Mouse (Mus musculus) stomach, embryonic 15.5 days (tissue): ENCODE data around the gene Elk1. TPM values are rescaled to one million over a fixed set of nuclear protein-coding genes. Genes with fewer than 3 reads are reported as not detected.
A peak's percentile ranks its signal among the peaks of the same experiment; 100 is the strongest.

Experiments used
- ATAC-seq: fragments of 200-750 bp; cut with Nextera tagmentation; 2 replicates; pipeline ENCODE4 v1.8.0; 2017; ENCODE audit warnings: low read depth, moderate number of reproducible peaks, moderate TSS enrichment; ENCODE audit not compliant: insufficient read depth, low FRiP score
- H3K27ac ChIP-seq: fragments of 300-500 bp; sonication (generic); 2 replicates; pipeline ENCODE4 v1.5.1; 2015; ENCODE audit warnings: mild to moderate bottlenecking, inconsistent platforms
- H3K27me3 ChIP-seq: fragments of 300-500 bp; sonication (generic); replicated peaks from 2 replicates; pipeline ENCODE4 v1.6.1; 2015; ENCODE audit warnings: inconsistent platforms
- H3K36me3 ChIP-seq: fragments of 300-500 bp; sonication (generic); 2 replicates; pipeline ENCODE4 v1.6.1; 2015; ENCODE audit warnings: inconsistent platforms
- H3K4me1 ChIP-seq: fragments of 300-500 bp; sonication (generic); 2 replicates; pipeline ENCODE4 v1.6.1; 2015; ENCODE audit warnings: inconsistent platforms
- H3K4me2 ChIP-seq: fragments of 300-500 bp; sonication (generic); 2 replicates; pipeline ENCODE4 v1.6.1; 2015; ENCODE audit warnings: mild to moderate bottlenecking, inconsistent platforms
- H3K4me3 ChIP-seq: fragments of 300-500 bp; sonication (generic); replicated peaks from 2 replicates; pipeline ENCODE4 v1.5.1; 2015; ENCODE audit warnings: inconsistent platforms
- H3K9ac ChIP-seq: fragments of 300-500 bp; sonication (generic); 2 replicates; pipeline ENCODE4 v1.6.1; 2015; ENCODE audit warnings: inconsistent platforms
- H3K9me3 ChIP-seq: fragments of 300-500 bp; sonication (generic); 2 replicates; pipeline ENCODE4 v1.6.1; 2016; ENCODE audit warnings: inconsistent platforms
- WGBS: fragments of 180-500 bp; shearing (Covaris S2); methylation state at CpG from one replicate; pipeline ENCODE4 v1.1.7; 2015; 5-methylcytosine and 5-hydroxymethylcytosine counted together
- polyA plus RNA-seq: library from polyadenylated mRNA; unstranded; fragments of >200 nt; fragmentation: Nextera tagmentation; extraction: Ambion mirVana; gene quantifications from 2 replicates; pipeline ENCODE4 v1.2.1, GENCODE M21; 2015

Elk1 gene
- polyA plus RNA-seq, result 9.3 and 11.8 TPM in 2 replicates

- peak within 1 kb of the TSS; percentile 68 for H3K9ac ChIP-seq
- H3K36me3 ChIP-seq, result no peaks in the 10 kb centered on the region
- no peaks in the 10 kb centered on the region for H3K9me3 ChIP-seq
- no peaks in the 10 kb centered on the region for H3K4me1 ChIP-seq
- peak within 1 kb of the TSS; percentile 35; the same call in 1 of the 2 replicates for H3K27ac ChIP-seq
- H3K27me3 ChIP-seq, result no peaks in the 10 kb centered on the region
- peak within 1 kb of the TSS; percentile 62 for H3K4me3 ChIP-seq
- ATAC-seq, result peak; percentile 95
- WGBS, result 21% methylated on average over 30 of the region's 30 CpGs
- peak within 1 kb of the TSS; percentile 49 for H3K4me2 ChIP-seq
These were observed at the start of gene Elk1 for GRCm38 (mm10) chrX:20950191-20950880. Gene Elk1 (minus strand): TSS chrX:20950608.

GRCm38 (mm10) chrX:20980901-20981300, 30.5 kb upstream of the Elk1 start:
- no peak for ATAC-seq
- no peak overlapping the region for H3K9ac ChIP-seq
- H3K36me3 ChIP-seq, result no peaks in the 10 kb centered on the region
- WGBS, result 50% methylated on average over 1 of the region's 1 CpGs
- no peaks in the 10 kb centered on the region for H3K9me3 ChIP-seq
- no peak overlapping the region for H3K27ac ChIP-seq
- H3K4me3 ChIP-seq, result no peak overlapping the region
- no peaks in the 10 kb centered on the region for H3K27me3 ChIP-seq
- H3K4me1 ChIP-seq, result no peaks in the 10 kb centered on the region
- no peak overlapping the region for H3K4me2 ChIP-seq

- no peak within 1 kb of the TSS for H3K9ac ChIP-seq
- H3K9me3 ChIP-seq, result no peaks in the 10 kb centered on the region
- no peaks in the 10 kb centered on the region for H3K27me3 ChIP-seq
- H3K4me3 ChIP-seq, result peak within 1 kb of the TSS; percentile 48
- H3K27ac ChIP-seq, result peak within 1 kb of the TSS; percentile 77
- peak; percentile 94 for ATAC-seq
- H3K4me1 ChIP-seq, result no peaks in the 10 kb centered on the region
- no peaks in the 10 kb centered on the region for H3K36me3 ChIP-seq
- peak within 1 kb of the TSS; percentile 39 for H3K4me2 ChIP-seq
- WGBS, result 19% methylated on average over 57 of the region's 57 CpGs
These were observed 11.3 kb upstream of the Elk1 start, which contains the start of gene Uxt for GRCm38 (mm10) chrX:20961477-20962378. Gene Uxt (minus strand): TSS chrX:20962017.

- H3K36me3 ChIP-seq, result no peaks in the 10 kb centered on the region
- H3K9me3 ChIP-seq, result no peaks in the 10 kb centered on the region
- H3K4me1 ChIP-seq, result no peaks in the 10 kb centered on the region
- no peaks in the 10 kb centered on the region for H3K27me3 ChIP-seq
- no peak overlapping the region for H3K4me3 ChIP-seq
- 20% methylated on average over 4 of the region's 4 CpGs for WGBS
- H3K27ac ChIP-seq, result no peak overlapping the region
- H3K4me2 ChIP-seq, result no peak overlapping the region
- no peak overlapping the region for H3K9ac ChIP-seq
- no peak for ATAC-seq
These were observed 4.4 kb downstream of the Elk1 start for GRCm38 (mm10) chrX:20946055-20946454.

GRCm38 (mm10) chrX:20931963-20932362, 18.4 kb downstream of the Elk1 start:
- 76% methylated on average over 1 of the region's 1 CpGs for WGBS
- Histone ChIP-seq H3K4me1 (no peaks in the 10 kb centered on the region), H3K9ac (no peak overlapping the region), H3K4me3 (no peak overlapping the region), H3K27ac (no peak overlapping the region), H3K4me2 (no peak overlapping the region), H3K9me3 (no peaks in the 10 kb centered on the region), H3K36me3 (no peaks in the 10 kb centered on the region), H3K27me3 (no peaks in the 10 kb centered on the region)
- no peak for ATAC-seq

DNA sequence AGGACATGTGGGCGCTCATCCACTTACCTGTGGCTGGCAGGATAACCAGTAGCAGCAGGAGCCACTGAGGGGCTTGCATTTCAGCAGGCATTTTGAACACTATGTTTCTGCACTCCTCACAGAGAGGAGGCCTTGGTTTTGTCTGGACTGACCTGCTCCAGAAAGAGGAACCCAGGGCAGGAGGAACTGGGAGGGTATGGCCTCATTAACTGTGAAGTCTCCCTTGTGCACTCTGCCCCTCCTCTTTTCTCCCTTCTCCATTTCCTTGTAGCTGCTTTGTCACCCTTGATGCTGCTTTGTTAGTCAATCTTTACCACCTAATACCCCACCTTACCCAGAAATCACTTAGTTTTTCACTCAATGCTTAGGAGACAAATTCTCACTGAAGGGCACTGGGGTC, 19.0 kb downstream of the Elk1 start, which contains the start of gene Cfp:
Gene Cfp (minus strand): TSS at position 192 of the 400 bp plus-strand sequence.
- no peaks in the 10 kb centered on the region for H3K4me1 ChIP-seq
- 58% methylated on average over 1 of the region's 1 CpGs for WGBS
- H3K36me3 ChIP-seq, result no peaks in the 10 kb centered on the region
- no peak within 1 kb of the TSS for H3K27ac ChIP-seq
- H3K9ac ChIP-seq, result no peak within 1 kb of the TSS
- no peak within 1 kb of the TSS for H3K4me3 ChIP-seq
- no peaks in the 10 kb centered on the region for H3K9me3 ChIP-seq
- no peak for ATAC-seq
- H3K4me2 ChIP-seq, result no peak within 1 kb of the TSS
- H3K27me3 ChIP-seq, result no peaks in the 10 kb centered on the region

DNA sequence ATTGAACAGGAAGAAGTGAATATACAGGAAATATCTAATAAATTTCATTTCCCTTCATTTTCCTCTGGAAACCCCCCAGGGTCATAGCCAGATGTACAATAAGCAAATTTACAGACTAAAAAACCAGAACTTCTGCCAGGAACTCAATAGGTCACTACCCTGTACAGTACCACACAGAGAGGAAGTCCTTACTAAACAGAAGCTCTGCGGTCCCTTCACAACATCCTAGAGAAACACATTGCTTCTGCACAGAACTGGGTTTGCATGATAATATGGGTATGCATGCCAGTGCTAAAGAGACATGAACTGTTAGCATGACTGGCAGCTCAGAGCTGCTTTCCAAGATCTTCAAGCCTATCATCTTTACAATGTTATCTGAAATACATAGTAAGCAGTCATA, 20.5 kb downstream of the Elk1 start:
- no peak overlapping the region for H3K9ac ChIP-seq
- no peak overlapping the region for H3K4me2 ChIP-seq
- no peak overlapping the region for H3K4me3 ChIP-seq
- no peaks in the 10 kb centered on the region for H3K9me3 ChIP-seq
- WGBS, result 90% methylated on average over 1 of the region's 1 CpGs
- no peak overlapping the region for H3K27ac ChIP-seq
- no peaks in the 10 kb centered on the region for H3K36me3 ChIP-seq
- ATAC-seq, result no peak
- no peaks in the 10 kb centered on the region for H3K4me1 ChIP-seq
- H3K27me3 ChIP-seq, result no peaks in the 10 kb centered on the region

DNA sequence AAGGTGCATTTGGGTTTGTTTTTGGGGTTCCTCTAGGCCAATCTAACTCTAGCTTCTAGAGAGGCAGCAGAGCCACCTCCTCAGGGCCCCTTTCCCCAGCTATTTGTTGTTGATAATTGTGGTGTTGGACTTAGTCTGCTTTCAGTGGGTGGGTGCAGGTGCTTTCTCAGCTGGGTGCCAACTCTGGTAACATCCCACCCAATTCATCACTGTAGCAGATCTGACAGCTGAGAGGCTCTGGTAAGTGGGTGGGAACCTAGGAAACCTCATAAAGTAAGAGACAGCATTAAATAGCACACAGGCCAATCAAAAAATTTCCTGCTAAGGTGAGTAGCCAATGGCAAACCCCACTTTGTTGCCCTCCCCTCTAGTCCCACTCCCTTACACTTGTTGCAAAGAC, 25.4 kb downstream of the Elk1 start:
- Histone ChIP-seq H3K36me3 (no peaks in the 10 kb centered on the region), H3K9ac (no peak overlapping the region), H3K27ac (no peak overlapping the region), H3K4me3 (no peak overlapping the region), H3K27me3 (no peaks in the 10 kb centered on the region), H3K4me2 (no peak overlapping the region), H3K4me1 (no peaks in the 10 kb centered on the region), H3K9me3 (no peaks in the 10 kb centered on the region)
- ATAC-seq, result no peak

- Histone ChIP-seq H3K27ac (no peak overlapping the region), H3K27me3 (no peaks in the 10 kb centered on the region), H3K4me2 (no peak overlapping the region), H3K36me3 (no peaks in the 10 kb centered on the region), H3K9me3 (no peaks in the 10 kb centered on the region), H3K4me3 (no peak overlapping the region), H3K4me1 (no peaks in the 10 kb centered on the region), H3K9ac (no peak overlapping the region)
- WGBS, result 57% methylated on average over 1 of the region's 1 CpGs
- ATAC-seq, result no peak
These were observed 26.9 kb downstream of the Elk1 start for GRCm38 (mm10) chrX:20923506-20923905.

- 51% methylated on average over 5 of the region's 5 CpGs for WGBS
- ATAC-seq, result no peak
- Histone ChIP-seq H3K27me3 (no peaks in the 10 kb centered on the region), H3K27ac (no peak overlapping the region), H3K36me3 (no peaks in the 10 kb centered on the region), H3K4me2 (peak overlapping the region; percentile 84), H3K4me1 (no peaks in the 10 kb centered on the region), H3K4me3 (no peak overlapping the region), H3K9ac (no peak overlapping the region), H3K9me3 (no peaks in the 10 kb centered on the region)
These were observed 29.0 kb downstream of the Elk1 start for GRCm38 (mm10) chrX:20921366-20921765.

- WGBS, result 17% methylated on average over 42 of the region's 44 CpGs
- Histone ChIP-seq H3K9me3 (no peaks in the 10 kb centered on the region), H3K36me3 (no peaks in the 10 kb centered on the region), H3K27ac (no peak within 1 kb of the TSS), H3K4me2 (peak within 1 kb of the TSS; percentile 84), H3K9ac (no peak within 1 kb of the TSS), H3K4me3 (peak within 1 kb of the TSS; percentile 43), H3K4me1 (no peaks in the 10 kb centered on the region), H3K27me3 (no peaks in the 10 kb centered on the region)
- ATAC-seq, result peak; percentile 92
These were observed 29.5 kb downstream of the Elk1 start, which contains the start of gene Syn1 for GRCm38 (mm10) chrX:20920844-20921364. Gene Syn1 (minus strand): TSS chrX:20921004.
